Mouse (Mus musculus) right cerebral cortex, adult 2 months (tissue): ENCODE data around the gene Ndufb5.
"Not testable (repeated sequence)": the region's sequence is repeated elsewhere in the genome, so short reads cannot be mapped to it uniquely, and the experiment has no call there.

Experiments used
- DNase-seq, 2 experiments: peaks; one replicate each; pipeline ENCODE4 v3.0.0; 2021 to 2022; ENCODE audit warnings: low spot score in 2 of 2

Ndufb5 gene

GRCm38 (mm10) chr3:32727861-32728260 is 8.9 kb upstream of the Ndufb5 start:
- no peak for DNase-seq

- no peak for DNase-seq
Measured at GRCm38 (mm10) chr3:32737172-32737655, 424 bp downstream of the Ndufb5 start, which contains the start of gene Mrpl47. Mrpl47 (minus strand) TSS chr3:32737605.

- no peak for DNase-seq
Measured at GRCm38 (mm10) chr3:32738549-32738948, 1.8 kb downstream of the Ndufb5 start.

- no peak for DNase-seq
Measured at GRCm38 (mm10) chr3:32742276-32742780, 5.5 kb downstream of the Ndufb5 start.

- no peak for DNase-seq
Measured at GRCm38 (mm10) chr3:32745001-32745400, 8.2 kb downstream of the Ndufb5 start.

GRCm38 (mm10) chr3:32745426-32745825 is 8.6 kb downstream of the Ndufb5 start:
- not testable (repeated sequence) for DNase-seq

- DNase-seq, result peak; percentile 30 to 47
Measured at GRCm38 (mm10) chr3:32748384-32748783, 11.6 kb downstream of the Ndufb5 start.

GRCm38 (mm10) chr3:32749820-32750579 is 13.2 kb downstream of the Ndufb5 start:
- no peak for DNase-seq

GRCm38 (mm10) chr3:32754384-32754915 is 17.7 kb downstream of the Ndufb5 start:
- no peak for DNase-seq

- no peak for DNase-seq
Measured at GRCm38 (mm10) chr3:32759212-32759611, 22.4 kb downstream of the Ndufb5 start.

- no peak for DNase-seq
Measured at GRCm38 (mm10) chr3:32762962-32763361, 26.2 kb downstream of the Ndufb5 start.

GRCm38 (mm10) chr3:32763902-32764301 is 27.1 kb downstream of the Ndufb5 start:
- no peak for DNase-seq

- no peak for DNase-seq
Measured at GRCm38 (mm10) chr3:32770781-32771180, 34.0 kb downstream of the Ndufb5 start.
